Mouse (Mus musculus) CH12.LX (cell line): ENCODE measurements at regions not wholly inside any gene's neighbourhood (a gene's known extent, or its start where the extent isn't known, plus 50 kb on each side); places are given as distances from the start of the nearest gene placed in this dataset.

Experiments used
- EP300 ChIP-seq: IDR thresholded peaks from 2 replicates; pipeline ENCODE4 v1.6.1; 2011; ENCODE audit warnings: low read length, improper control_type of control experiment
- KAT2A ChIP-seq: IDR thresholded peaks from 2 replicates; pipeline ENCODE4 v1.6.1; 2012; ENCODE audit warnings: low read length, improper control_type of control experiment, inconsistent platforms; ENCODE audit not compliant: insufficient replicate concordance
- MAX ChIP-seq: IDR thresholded peaks from 2 replicates; pipeline ENCODE4 v1.6.1; 2011; ENCODE audit warnings: low read length, improper control_type of control experiment
- POLR2A ChIP-seq: IDR thresholded peaks from 2 replicates; pipeline ENCODE4 v1.6.1; 2011; ENCODE audit warnings: low read depth, mild to moderate bottlenecking, improper control_type of control experiment, low read length
- TBP ChIP-seq: conservative IDR thresholded peaks from 2 replicates; pipeline ENCODE4 v1.6.1; 2011; ENCODE audit warnings: low read depth, low read length, improper control_type of control experiment
- ZNF384 ChIP-seq: IDR thresholded peaks from 2 replicates; pipeline ENCODE4 v1.6.1; 2012; ENCODE audit warnings: low read depth, low read length, improper control_type of control experiment, inconsistent platforms

DNA sequence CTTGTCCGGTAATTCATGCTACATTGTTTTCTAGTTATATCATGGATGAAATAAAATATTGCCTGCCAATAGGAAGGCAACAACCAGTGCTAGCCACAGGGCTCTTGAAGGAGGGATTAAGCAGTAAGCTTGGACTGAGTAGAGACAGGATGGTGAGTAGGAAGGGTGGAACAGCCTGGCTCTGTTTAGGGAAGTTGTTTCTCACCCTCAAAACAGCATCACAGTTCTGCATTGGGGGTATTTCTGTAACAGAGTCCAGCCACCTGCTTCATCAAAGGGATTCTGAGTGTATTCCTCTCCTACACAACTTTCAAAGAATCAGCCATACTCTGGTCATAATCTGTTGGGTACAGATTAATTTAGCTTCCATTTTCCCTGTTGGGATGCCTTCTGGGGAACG, 380.0 kb upstream of the Pik3r1 start:
- TF ChIP-seq ZNF384 (no peak), KAT2A (no peak), TBP (no peak), MAX (no peak), POLR2A (no peak), EP300 (no peak)
